Mouse (Mus musculus) limb, embryonic 15.5 days (tissue): Measurements from ENCODE around the gene Psmg3. TPM values are rescaled to one million over a fixed set of nuclear protein-coding genes. Genes with fewer than 3 reads are reported as not detected.

Experiments
- ATAC-seq: fragments of 200-750 bp; cut with Nextera tagmentation; 2 replicates; pipeline ENCODE4 v1.8.0; 2017; ENCODE audit warnings: low read depth, moderate TSS enrichment; ENCODE audit not compliant: insufficient number of reproducible peaks, low FRiP score, low TSS enrichment
- H3K27ac ChIP-seq: fragments of 300-500 bp; sonication (generic); 2 replicates; pipeline ENCODE4 v1.5.1; 2015; ENCODE audit warnings: moderate library complexity, mild to moderate bottlenecking, inconsistent platforms
- H3K27me3 ChIP-seq: fragments of 300-500 bp; sonication (generic); 2 replicates; pipeline ENCODE4 v1.6.1; 2015; ENCODE audit warnings: inconsistent platforms
- H3K36me3 ChIP-seq: fragments of 300-500 bp; sonication (generic); 2 replicates; pipeline ENCODE4 v1.6.1; 2015; ENCODE audit warnings: inconsistent platforms
- H3K4me1 ChIP-seq: fragments of 300-500 bp; sonication (generic); 2 replicates; pipeline ENCODE4 v1.6.1; 2015; ENCODE audit warnings: inconsistent platforms
- H3K4me2 ChIP-seq: fragments of 300-500 bp; sonication (generic); 2 replicates; pipeline ENCODE4 v1.6.1; 2015; ENCODE audit warnings: mild to moderate bottlenecking, inconsistent platforms
- H3K4me3 ChIP-seq: fragments of 300-500 bp; sonication (generic); 2 replicates; pipeline ENCODE4 v1.5.1; 2015; ENCODE audit warnings: mild to moderate bottlenecking, inconsistent platforms
- H3K9ac ChIP-seq: fragments of 300-500 bp; sonication (generic); 2 replicates; pipeline ENCODE4 v1.6.1; 2015; ENCODE audit warnings: inconsistent platforms
- H3K9me3 ChIP-seq: fragments of 300-500 bp; sonication (generic); 2 replicates; pipeline ENCODE4 v1.6.1; 2016; ENCODE audit warnings: inconsistent platforms
- WGBS: fragments of 180-500 bp; shearing (Covaris S2); methylation state at CpG from one replicate; pipeline ENCODE4 v1.1.7; 2015; 5-methylcytosine and 5-hydroxymethylcytosine counted together
- polyA plus RNA-seq: library from polyadenylated mRNA; unstranded; fragments of >200 nt; fragmentation: Nextera tagmentation; extraction: Ambion mirVana; gene quantifications from 2 replicates; pipeline ENCODE4 v1.2.1, GENCODE M21; 2015

The Psmg3 gene
- polyA plus RNA-seq = 61.2 and 68.5 TPM in 2 replicates

DNA sequence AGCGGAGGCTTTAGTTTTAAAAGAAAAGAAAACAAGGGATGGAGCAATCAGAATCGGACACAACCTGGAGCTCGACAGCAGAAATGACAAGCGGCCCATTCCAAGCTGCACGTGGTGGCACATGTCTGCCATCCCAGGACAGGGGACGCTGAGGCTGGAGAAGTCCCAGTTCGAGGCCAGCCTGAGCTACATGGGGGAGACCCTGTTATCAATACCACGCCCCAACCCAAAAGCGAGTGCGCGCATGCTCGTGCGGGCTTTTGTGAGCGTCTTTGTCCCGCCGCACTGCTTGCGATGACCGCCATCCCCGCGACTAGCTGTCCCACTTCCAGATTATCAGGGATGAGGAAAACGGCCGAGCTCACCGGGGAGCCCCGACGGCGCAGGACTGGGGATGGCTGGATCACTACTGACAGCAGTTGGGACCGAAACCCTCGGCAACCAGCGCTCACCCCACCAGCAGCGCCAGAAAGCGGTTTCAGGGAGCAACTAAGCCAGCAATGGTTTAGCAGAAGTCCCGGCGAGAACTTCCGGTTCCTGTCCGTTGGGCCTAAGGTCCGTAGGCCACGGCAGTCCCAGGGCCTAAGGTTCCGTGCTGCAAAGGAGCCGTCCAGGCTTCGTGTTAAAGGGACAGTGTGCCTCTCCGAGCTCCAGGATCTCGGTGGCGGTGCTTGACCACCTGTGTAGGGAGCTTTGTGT, at the start of gene Psmg3, which contains the start of gene Gm26938:
TSS of gene Psmg3 (minus strand) at position 529 of the 699 bp plus-strand sequence.
TSS of gene Gm26938 (minus strand) at position 51 of the 699 bp plus-strand sequence.
- Histone ChIP-seq H3K4me3 (peak within 1 kb of the TSS; percentile 77), H3K4me2 (peak within 1 kb of the TSS; percentile 82), H3K27ac (peak within 1 kb of the TSS; percentile 65; the same call in 1 of the 2 replicates), H3K4me1 (peaks cover 11% of the 10 kb centered on the region), H3K27me3 (no peaks in the 10 kb centered on the region), H3K9me3 (no peaks in the 10 kb centered on the region), H3K36me3 (peaks cover 28% of the 10 kb centered on the region), H3K9ac (peak within 1 kb of the TSS; percentile 71)
- under 1% methylated on average over 43 of the region's 43 CpGs for WGBS
- ATAC-seq = peak; percentile 67

DNA sequence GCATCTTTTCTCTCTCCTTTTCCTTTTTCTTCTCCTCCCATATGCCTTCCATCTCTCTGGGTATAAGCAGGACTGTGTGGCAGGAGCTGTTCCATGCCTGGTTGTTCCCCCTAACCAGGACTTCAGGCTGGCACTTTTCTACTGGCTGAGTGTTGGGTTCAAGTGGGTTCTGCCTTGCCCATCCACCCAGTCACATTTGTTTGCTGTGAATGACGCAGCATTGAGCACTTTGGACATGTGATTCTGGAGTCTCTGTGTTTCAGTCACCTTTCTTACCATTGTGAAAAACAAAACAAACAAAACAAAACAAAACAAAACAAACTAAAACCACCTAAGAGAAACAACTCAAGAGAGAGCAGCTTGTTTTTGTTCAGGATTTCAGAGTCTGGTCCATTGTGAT, 44.8 kb upstream of the Psmg3 start:
- Histone ChIP-seq H3K27me3 (no peaks in the 10 kb centered on the region; the same call in 1 of the 2 replicates), H3K9me3 (no peaks in the 10 kb centered on the region), H3K9ac (no peak overlapping the region), H3K36me3 (no peaks in the 10 kb centered on the region), H3K4me2 (no peak overlapping the region), H3K4me1 (0 out of 2 replicates have a peak, but pooled peaks cover 5% of the 10 kb centered on the region), H3K4me3 (no peak overlapping the region), H3K27ac (no peak overlapping the region)
- WGBS = 90% methylated on average over 1 of the region's 1 CpGs
- ATAC-seq = no peak

DNA sequence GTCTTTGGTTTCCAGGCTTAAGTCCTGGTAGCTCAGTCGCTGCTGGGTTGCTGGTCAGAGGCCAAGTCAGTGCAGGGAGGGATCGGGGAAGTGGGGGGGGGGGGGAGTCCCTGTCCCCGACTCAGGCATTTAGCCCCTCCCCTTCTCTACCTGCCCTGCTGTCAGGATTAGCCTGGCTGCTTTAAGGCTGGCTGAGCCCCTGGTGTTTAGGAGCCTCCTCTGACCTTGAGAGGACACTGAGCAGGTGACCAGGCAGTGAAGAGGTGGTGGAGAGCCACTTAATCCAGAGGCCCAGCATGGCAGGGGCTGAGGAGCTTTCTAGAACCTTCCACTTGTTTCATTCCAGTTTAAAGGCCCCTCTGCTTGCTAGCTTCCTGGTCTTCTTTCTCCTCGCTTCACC, 44.2 kb upstream of the Psmg3 start:
- no peak overlapping the region for H3K4me3 ChIP-seq
- H3K9ac ChIP-seq = no peak overlapping the region
- H3K27ac ChIP-seq = no peak overlapping the region
- no peaks in the 10 kb centered on the region for H3K36me3 ChIP-seq
- ATAC-seq = 0 out of 2 replicates have a peak, but pooled peaks have one; percentile 40
- 24% methylated on average over 4 of the region's 4 CpGs for WGBS
- H3K4me2 ChIP-seq = no peak overlapping the region
- H3K4me1 ChIP-seq = 0 out of 2 replicates have a peak, but pooled peaks cover 5% of the 10 kb centered on the region
- H3K27me3 ChIP-seq = no peaks in the 10 kb centered on the region; the same call in 1 of the 2 replicates
- no peaks in the 10 kb centered on the region for H3K9me3 ChIP-seq

DNA sequence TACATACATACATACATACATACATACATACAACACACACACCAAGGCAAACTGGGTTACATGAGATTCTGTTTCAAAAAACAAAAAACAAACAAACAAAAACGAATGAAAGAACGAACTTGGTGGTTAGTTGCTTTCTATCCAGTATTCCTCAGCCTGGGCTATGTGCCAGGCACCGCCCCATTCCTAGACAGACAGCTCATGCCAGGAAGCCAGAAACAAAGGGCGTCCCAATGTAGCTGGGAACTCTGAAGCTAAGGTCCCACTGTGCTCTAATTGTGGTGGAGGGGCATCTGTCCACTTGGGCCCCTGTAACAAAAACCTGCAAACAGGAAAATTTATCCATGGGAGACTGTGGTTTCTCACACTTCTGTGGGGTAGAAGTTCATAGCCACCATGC, 36.1 kb upstream of the Psmg3 start:
- Histone ChIP-seq H3K4me2 (no peak overlapping the region), H3K27me3 (peaks cover 3% of the 10 kb centered on the region; the same call in 1 of the 2 replicates), H3K4me3 (no peak overlapping the region), H3K9ac (no peak overlapping the region), H3K36me3 (no peaks in the 10 kb centered on the region), H3K9me3 (no peaks in the 10 kb centered on the region), H3K4me1 (peaks cover 3% of the 10 kb centered on the region; the same call in 1 of the 2 replicates), H3K27ac (no peak overlapping the region)
- no peak for ATAC-seq
- WGBS = 44% methylated on average over 4 of the region's 4 CpGs

DNA sequence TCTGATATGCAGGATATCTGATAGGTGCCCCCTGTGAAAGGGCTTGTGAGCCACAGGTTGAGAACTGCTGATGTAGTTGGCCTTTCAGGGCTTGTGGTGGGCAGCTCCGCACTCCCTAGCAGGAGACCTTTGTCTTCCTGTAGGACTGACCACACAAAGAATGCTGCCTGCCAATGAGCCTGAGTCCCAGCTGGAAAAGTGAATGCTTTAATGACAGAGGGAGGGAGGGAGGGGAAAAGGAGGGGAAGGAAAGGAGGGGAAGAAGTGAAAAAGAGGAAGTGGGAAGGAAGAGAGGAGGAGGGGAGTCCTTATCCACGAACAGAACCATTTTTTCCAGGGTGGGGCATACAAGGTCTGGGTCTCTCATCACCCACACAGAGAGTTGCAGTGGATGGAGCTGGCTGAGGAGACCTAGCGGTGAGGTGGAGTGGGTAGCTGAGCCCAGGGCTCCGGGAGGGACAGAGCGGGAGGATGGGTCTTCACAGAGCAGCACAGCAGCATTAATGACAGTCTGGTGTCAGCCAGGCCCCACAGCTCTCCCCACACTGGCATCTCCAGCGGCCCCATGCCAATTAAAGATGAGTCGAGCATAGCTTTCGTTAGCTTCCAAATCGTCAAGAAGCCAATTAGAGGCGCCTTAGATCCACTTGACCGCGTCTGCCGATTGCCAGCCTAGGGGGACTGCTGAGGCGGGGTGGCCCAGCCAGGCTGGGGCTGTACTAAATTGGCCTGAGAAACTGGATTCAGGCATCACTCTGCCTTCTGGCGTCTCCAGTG, 33.8 kb upstream of the Psmg3 start:
- Histone ChIP-seq H3K4me1 (peaks cover 3% of the 10 kb centered on the region; the same call in 1 of the 2 replicates), H3K4me3 (no peak overlapping the region), H3K4me2 (no peak overlapping the region), H3K27ac (no peak overlapping the region), H3K36me3 (no peaks in the 10 kb centered on the region), H3K9me3 (no peaks in the 10 kb centered on the region), H3K9ac (no peak overlapping the region), H3K27me3 (peaks cover 3% of the 10 kb centered on the region; the same call in 1 of the 2 replicates)
- ATAC-seq = no peak
- WGBS = 31% methylated on average over 15 of the region's 15 CpGs

DNA sequence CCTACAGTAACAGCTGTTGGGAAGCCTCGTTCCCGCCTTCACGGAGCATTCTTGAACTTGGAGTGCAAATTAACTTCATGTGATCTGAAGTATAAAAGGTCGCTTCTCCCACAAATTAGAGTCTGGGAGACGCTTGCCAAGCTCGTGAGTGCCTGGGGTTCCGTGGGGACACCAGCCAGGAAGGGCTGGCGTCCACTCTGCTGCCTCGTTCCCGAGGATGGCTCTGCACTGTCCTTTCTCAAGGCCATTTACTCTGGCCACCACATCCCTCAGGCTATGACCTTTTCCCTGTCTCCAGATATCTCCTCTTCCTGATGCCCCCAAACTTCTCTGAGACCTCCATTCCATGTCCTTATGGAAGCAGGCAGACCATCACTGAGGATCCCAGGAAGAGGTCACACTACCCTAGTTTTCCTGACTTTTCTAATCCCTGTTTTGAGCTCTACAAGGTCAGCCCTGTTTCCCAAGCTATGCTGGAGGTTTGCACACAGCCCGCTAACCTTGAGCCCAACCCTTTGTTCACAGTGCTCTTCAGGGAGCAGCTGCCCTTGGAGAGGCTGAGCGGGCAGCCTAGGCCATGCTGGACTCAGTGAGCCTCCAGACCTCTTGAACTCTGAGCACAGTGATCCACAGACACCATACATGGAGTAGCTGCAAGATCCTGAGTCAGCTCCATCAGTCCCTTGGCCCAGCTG, 23.1 kb upstream of the Psmg3 start:
- Histone ChIP-seq H3K36me3 (no peaks in the 10 kb centered on the region), H3K4me2 (no peak overlapping the region), H3K9me3 (no peaks in the 10 kb centered on the region), H3K4me1 (peaks cover 8% of the 10 kb centered on the region), H3K27ac (no peak overlapping the region), H3K9ac (no peak overlapping the region), H3K4me3 (no peak overlapping the region), H3K27me3 (no peaks in the 10 kb centered on the region)
- WGBS = 57% methylated on average over 12 of the region's 12 CpGs
- ATAC-seq = no peak

DNA sequence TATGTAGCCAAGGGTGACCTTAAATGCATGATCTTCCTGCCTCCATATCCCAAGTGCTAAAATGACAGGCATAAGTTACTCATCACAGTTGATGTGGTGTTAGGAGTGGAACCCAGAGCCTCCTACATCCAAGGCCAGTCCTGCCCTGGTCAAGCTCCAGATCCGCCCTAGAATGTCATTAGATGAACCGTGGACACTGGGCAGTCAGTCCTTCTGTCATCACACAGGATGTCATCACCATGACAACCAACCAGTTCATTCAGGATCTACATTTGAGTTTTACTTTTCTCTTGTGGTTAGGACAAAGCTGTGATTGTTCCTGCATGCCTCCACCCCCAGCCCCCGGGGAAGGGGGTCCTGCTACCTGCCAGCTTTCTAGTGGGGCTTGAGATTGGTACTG, 12.5 kb upstream of the Psmg3 start:
- Histone ChIP-seq H3K27ac (no peak overlapping the region), H3K27me3 (peaks cover 2% of the 10 kb centered on the region; the same call in 1 of the 2 replicates), H3K4me3 (no peak overlapping the region), H3K4me1 (no peaks in the 10 kb centered on the region; the same call in 1 of the 2 replicates), H3K9ac (no peak overlapping the region), H3K36me3 (no peaks in the 10 kb centered on the region), H3K9me3 (no peaks in the 10 kb centered on the region), H3K4me2 (no peak overlapping the region)
- 58% methylated on average over 3 of the region's 3 CpGs for WGBS
- ATAC-seq = no peak

DNA sequence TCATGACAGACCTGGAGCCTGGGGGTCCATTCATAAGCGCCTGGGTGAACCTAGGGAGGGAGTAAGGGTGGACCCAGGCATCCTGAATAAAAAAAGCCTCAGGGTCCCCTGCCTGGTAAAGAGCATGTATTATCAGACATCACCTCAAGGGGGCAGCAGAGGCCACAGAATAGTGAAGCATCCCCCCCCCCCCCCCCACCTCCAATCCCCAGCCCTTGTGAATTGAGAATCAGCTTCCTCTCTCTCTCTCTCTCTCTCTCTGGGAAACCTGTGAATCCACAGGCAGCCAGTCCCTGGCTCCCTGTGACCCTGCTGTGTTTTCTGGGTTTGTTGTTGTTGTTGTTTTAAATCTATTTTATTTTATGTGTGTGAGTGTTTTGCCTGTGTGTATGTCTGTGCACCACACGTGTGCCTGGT, 11.8 kb upstream of the Psmg3 start:
- ATAC-seq = no peak

DNA sequence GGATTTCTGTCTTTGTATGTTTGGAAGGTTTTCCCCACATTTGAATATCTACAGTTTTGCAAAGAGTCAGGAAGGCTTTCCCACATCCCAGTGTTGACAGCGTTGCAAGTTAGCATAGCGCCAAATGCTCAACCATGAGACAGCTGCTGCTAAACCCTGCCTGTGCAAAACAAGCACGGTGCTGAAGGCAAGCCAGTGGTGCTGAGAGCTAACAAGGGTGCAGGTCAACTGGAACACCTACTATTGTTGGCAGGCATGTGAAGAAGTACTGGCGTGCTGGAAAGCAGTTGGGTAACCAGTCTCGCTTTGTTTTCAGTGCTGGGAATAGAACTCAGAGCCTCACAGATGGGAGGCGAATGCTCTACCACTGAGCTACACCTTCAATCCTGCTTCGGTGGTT, 9.0 kb upstream of the Psmg3 start:
- Histone ChIP-seq H3K9me3 (no peaks in the 10 kb centered on the region), H3K36me3 (no peaks in the 10 kb centered on the region), H3K9ac (no peak overlapping the region), H3K4me2 (no peak overlapping the region), H3K4me1 (no peaks in the 10 kb centered on the region; the same call in 1 of the 2 replicates), H3K27ac (no peak overlapping the region), H3K4me3 (no peak overlapping the region), H3K27me3 (peaks cover 2% of the 10 kb centered on the region; the same call in 1 of the 2 replicates)
- ATAC-seq = no peak
- 83% methylated on average over 7 of the region's 7 CpGs for WGBS

More for the DNA sequence above, 11.8 kb upstream of the Psmg3 start:
- no peaks in the 10 kb centered on the region for H3K9me3 ChIP-seq
- H3K4me2 ChIP-seq = no peak overlapping the region
- no peaks in the 10 kb centered on the region; the same call in 1 of the 2 replicates for H3K4me1 ChIP-seq
- no peaks in the 10 kb centered on the region for H3K36me3 ChIP-seq
- no peak overlapping the region for H3K9ac ChIP-seq
- H3K4me3 ChIP-seq = no peak overlapping the region
- no peak overlapping the region for H3K27ac ChIP-seq
- 17% methylated on average over 2 of the region's 2 CpGs for WGBS
- H3K27me3 ChIP-seq = peaks cover 2% of the 10 kb centered on the region; the same call in 1 of the 2 replicates

DNA sequence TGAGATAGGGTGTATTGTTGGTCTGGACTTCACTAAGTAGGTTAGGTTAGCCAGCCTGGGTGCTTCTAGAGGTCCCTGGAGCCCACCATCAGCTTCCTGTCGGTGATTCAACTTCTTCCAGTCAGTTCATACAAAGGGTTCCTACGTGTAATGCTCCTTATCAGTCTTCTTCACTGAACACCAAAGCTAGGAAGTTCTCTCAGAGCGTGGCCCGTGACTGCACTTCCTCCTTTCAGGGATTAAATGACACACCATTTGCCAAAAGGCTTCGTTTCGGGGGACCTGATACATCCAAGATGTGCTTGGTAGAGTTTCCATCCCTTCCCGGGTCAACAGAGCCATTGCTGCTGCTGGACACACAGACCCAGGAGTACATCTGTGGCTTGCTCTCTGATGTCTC, 5.4 kb upstream of the Psmg3 start:
- 72% methylated on average over 7 of the region's 7 CpGs for WGBS
- H3K27me3 ChIP-seq = no peaks in the 10 kb centered on the region; the same call in 1 of the 2 replicates
- H3K4me3 ChIP-seq = no peak overlapping the region
- H3K27ac ChIP-seq = no peak overlapping the region
- no peak for ATAC-seq
- H3K9ac ChIP-seq = no peak overlapping the region
- no peaks in the 10 kb centered on the region for H3K4me1 ChIP-seq
- no peaks in the 10 kb centered on the region for H3K9me3 ChIP-seq
- H3K36me3 ChIP-seq = no peaks in the 10 kb centered on the region
- H3K4me2 ChIP-seq = no peak overlapping the region

DNA sequence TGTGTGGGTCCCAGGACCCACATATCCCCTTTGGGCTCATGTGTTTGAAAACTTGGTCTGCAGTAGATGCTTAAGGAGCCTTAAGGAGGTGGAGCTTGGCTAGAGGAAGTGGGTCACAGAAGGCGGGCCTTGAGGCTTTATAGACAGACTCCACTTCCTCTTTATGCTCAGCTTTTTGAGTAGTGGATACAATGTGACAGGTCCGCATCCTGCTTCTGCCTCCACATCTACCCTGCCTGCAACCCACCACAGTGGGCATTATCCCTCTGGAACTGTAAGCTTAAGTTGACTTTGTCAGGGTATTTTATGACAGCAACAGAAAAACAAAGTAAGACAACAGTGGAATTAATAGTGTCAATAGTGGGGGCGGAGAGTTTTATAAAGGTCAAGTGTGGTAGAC, 4.0 kb upstream of the Psmg3 start:
- Histone ChIP-seq H3K9ac (no peak overlapping the region), H3K9me3 (no peaks in the 10 kb centered on the region), H3K27ac (no peak overlapping the region), H3K36me3 (no peaks in the 10 kb centered on the region), H3K27me3 (no peaks in the 10 kb centered on the region; the same call in 1 of the 2 replicates), H3K4me2 (no peak overlapping the region), H3K4me1 (peaks cover 5% of the 10 kb centered on the region), H3K4me3 (no peak overlapping the region)
- WGBS = 84% methylated on average over 3 of the region's 3 CpGs
- no peak for ATAC-seq
